Mouse (Mus musculus): ENCODE data around the gene Dpyd.

Dpyd gene

DNA sequence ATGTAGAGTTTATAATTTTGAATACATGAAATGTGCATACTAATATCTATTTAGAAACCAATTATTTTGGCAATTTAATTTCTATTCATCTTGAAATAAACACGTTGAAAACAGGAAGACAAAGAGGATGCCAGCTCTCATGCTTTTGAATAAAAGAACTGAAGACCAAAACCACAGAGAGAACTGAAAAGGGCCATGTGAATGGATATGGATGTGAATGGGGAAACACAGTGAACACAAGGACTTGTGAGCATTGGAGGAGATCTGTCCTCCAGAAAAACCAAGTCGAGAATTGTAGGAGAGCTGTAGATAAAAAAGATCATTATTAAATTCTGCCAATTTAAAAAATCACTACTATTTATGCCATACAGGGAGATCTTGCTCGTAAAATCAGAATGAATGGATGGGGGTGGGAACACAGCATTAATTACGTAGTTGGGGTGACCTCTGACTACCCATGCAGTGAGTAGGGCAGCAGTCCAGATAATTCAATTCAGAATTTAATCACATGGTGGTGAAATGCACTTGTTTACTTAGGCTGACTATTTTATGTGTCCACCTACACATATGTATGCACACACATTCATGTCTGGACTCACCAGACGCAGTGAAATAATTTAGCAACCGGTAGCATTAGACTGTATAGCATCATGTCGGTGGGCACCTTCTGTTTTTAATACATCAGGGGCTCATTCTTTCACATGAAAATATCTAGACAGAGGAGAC, 114.3 kb downstream of the Dpyd start:
- DNase-seq (ENCODE audit: low spot score in 2 of 2) = no peak

DNA sequence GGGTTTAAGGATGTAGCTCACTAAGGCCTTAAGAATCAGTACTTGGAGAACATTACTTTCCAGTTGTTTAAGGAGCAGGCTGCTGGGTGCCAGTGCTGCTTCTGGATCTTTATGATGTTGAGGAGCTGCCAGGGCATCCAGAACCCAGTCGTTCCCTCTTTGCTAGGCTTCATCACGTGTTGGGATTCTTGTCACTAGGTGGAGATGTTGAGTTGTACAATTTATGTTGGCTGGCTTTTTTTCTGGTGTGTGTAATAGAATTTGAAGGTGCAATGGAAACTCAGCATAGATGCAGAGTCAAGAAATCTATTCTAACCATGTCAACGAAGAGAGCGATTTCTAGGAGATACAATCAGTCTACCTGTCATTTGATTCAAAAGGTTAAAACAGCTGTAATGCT, 118.9 kb downstream of the Dpyd start:
- no peak for DNase-seq (ENCODE audit: low spot score in 2 of 2)

DNA sequence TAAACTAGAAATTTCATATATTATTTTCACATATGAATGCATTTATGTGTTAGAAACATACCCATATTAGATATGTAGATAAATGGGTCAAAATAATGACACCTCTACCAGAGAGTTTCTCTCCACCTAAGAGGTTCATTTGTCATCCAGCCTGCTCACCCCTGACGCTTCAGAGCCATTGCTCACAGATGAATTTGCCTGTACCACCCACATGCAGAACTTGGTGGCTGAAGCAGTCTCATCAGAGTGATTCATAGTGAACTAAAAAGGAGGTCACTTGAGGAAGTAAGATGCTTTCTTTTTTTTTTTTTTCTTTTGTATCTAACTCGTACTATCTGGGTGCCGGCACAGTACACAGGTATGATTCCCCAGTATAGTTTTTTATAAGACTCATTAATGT, 188.3 kb downstream of the Dpyd start:
- DNase-seq (ENCODE audit: low spot score in 2 of 2) = no peak

DNA sequence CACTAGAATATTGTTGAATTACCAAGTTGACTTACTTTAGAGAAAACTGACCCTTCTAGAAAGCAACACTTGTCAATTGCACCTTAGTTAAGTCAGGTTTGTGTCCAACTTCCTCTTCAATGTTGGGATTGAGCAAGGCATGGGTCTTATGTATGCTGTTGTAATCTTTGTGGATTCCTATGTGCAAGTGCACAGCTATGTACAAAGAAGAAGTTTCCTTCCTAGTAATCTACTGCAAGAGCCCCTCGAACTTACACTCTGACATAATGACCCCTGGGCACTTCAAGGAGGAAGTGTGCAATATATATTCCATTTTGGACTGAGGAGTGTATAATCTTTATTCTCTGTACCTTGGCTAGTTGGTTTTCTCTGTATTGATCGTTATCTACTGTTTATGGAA, 191.7 kb downstream of the Dpyd start:
- DNase-seq (ENCODE audit: low spot score in 2 of 2) = no peak

DNA sequence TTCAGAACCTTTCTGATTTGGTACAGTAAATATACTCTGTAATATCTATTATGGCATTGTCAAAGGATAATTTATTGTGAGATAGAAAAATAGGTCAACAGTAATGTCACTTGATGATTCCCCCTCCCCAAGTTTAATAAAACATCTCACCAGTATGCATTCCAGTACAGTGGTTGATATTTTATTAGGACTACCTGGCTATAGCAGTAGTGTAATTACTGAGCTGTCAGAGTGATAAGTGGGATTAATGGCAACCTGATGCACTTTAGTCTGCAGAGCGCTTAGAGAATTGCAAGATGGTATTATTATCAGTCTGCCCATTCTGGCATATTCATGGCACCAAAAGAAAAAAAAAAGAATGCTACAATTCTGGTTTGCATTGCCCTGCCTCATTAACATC, 194.2 kb downstream of the Dpyd start:
- no peak for DNase-seq (ENCODE audit: low spot score in 2 of 2)

DNA sequence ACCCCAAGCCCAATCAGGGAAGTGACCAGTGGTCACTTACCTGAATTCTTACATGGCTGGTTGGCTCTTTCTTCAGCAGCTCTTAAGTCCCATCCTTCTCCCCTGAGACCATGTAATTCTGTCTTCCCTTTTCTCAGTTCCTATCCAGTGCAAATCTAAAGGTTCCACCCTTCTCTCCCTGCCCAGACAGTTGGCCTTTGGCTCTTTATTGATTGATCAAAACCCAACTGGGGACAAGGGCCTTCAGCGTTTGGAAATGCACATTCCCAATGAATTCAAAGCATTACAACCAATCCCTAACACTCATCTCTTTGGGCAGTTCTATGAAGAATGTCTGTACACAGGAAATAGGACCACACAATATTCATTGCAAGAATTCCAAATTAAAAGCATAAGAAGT, 251.0 kb downstream of the Dpyd start:
- DNase-seq (ENCODE audit: low spot score in 2 of 2) = no peak

DNA sequence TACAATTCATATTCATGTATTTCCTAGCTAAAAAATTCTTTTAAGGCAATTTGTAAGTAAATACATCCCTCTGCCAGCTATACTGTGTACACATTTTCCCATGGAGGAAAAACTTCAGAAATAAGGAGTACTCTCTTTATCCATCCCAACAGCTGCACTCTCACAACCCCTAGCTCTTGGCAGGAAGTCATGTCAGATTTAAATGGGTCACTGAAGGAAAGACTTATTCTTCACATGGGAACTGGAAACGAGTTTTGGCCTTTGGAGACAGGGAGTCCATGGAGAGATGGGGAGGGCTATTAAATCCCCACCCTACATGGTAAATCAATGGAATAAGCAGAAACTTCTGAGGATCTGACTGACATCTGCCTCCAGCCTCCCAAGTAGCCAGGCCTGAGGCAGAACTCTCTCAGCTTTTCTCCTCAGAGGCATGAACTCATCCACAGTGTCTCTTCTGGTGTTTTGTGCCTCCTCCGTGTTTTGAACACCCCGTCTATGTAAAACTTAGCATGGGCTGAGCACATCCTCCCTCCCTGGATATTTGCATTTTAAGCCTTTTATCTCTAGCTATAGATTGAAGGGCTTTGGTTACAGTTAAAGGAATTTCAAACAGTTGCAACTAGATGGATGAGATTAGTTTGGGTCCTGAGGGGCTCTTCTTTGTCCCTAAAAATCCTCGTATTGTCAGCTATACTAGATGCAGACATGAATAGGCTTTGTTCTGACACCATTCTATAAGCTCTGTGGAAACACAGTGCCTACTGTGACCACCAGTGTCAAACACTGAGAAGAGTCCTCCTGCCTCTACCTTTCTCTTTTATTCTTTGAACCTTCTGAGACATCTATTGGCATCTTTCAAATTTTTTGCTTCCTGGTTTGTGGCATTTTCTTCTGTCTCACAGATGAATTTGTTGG, 288.9 kb downstream of the Dpyd start:
- DNase-seq (ENCODE audit: low spot score in 2 of 2) = no peak

DNA sequence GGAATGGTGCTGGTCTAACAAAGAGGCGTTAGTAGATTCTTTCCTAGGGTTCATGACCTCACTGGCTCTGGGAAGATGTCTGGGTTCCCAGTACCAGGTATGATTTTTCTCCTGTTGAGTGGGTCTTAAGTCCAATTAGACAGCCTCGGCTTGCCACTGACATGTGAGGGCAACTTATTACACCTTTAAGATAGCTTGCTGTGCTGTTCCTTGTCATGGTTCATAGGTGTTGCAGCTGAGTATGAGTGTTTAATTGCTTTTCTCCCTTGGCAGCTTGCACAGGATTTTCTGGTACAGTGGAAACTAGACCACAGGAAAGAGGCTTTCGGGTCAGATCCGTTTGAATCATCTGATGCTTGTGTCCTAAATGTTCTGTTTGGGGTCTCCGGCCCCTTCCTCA, 290.8 kb downstream of the Dpyd start:
- no peak for DNase-seq (ENCODE audit: low spot score in 2 of 2)

DNA sequence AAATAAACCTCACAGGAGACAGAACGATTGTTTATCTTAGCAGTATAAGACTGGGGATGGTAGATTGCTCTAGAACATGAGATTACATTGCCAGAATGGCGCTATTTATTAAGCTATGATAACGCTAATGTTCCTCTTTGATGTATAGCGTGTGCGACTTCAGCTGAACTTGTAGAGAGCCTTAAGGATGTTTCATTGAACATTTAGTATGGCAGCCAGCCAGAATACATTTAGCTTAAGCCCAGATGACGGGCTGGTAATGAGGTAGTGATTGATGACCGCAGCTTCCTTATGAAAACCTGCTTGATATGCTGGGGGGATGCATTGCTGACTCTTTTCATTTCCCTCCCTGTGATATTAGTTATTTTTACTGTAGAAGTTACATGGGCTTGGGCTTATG, 293.5 kb downstream of the Dpyd start:
- no peak for DNase-seq (ENCODE audit: low spot score in 2 of 2)

DNA sequence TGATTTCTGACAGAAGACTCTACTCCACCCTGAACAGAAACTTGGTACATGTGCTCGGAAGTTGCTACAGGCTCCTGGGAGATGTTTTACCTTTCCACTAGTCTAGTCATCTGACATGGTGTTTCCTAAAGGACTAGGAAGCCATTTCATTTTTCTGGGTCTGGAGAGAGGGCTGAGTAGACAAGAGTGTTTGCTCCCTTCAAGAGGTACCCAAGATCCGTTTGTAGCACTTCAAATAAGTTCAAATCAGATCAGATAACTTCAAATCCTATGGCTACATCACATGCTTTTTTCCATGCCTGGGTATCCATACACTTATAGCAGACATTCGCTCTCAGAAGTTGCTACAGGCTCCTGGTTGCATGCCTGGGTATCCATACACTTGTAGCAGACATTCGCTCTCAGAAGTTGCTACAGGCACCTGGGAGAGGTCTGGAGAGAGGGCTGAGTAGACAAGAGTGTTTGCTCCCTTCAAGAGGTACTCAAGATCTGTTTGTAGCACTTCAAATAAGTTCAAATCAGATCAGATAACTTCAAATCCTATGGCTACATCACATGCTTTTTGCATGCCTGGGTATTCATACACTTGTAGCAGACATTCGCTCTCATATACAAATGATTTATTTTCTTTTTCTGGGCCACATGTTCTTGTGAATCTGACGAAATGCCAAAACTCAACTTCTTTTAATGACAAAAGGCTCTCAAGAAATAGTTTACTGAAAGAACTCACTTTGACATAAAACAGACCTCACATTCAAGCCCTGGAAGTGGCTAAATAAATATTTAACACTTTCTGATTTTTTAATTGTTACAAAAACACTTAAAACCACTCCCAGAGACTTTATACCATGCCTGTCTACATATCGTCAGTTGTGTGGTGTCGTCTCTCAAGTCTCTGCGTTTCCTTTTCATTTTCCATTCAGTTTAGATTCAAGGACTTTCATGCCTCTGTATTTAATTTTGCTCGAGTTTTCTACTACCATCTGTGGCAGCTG, 307.5 kb downstream of the Dpyd start:
- DNase-seq (ENCODE audit: low spot score in 2 of 2) = no peak

DNA sequence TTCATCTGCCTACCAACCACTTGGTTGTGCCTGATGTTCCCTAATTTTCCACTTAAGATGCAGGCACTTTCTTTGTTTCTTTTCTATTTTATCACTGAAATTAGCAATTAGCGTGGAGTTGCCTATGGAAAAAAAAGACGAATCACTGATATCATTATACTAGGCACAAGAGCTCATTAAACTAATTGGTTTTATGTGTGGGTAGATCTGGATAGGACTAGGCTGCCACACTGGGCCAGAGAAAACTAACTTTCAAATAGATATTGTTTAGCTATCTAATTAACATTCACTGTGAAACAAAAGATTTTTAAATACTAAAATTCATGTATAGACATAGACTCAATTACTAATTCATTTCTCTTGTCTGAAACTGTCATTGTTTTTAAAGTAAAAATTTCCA, 313.9 kb downstream of the Dpyd start:
- no peak for DNase-seq (ENCODE audit: low spot score in 2 of 2)

DNA sequence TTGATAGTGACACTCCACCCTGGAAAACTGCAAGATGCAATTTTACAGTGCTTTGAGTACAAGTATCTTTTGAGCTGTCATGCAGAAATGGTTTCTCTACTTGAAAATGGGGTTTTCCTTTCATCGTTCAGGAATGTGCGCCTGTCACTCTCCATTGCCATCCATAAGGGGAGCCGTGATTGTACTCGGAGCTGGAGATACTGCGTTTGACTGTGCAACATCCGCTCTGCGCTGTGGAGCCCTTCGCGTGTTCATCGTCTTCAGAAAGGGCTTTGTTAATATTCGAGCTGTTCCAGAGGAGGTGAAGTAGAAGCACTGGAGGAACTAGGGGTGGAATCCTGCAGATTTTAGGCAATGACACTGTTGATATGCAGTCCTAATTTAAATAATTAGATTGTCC, 337.1 kb downstream of the Dpyd start:
- DNase-seq (ENCODE audit: low spot score in 2 of 2) = no peak

DNA sequence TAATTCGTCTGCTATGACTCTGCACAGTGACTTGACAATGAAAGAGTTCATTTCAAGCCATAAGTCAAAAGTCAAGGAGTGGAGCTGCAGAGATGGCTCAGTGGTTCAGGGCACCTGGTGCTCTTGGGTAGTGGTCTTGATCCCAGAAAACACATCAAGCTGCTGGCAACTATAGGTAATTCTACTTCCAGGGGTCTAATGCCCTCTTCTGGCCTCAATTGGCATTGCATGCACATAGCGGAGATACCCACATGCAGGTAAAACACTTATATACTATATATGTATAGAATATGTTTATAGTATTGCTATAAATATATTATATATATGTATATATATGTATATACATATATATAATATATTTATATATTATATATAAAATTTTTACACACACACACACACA, 429.4 kb downstream of the Dpyd start:
- DNase-seq (ENCODE audit: low spot score in 2 of 2) = no peak

DNA sequence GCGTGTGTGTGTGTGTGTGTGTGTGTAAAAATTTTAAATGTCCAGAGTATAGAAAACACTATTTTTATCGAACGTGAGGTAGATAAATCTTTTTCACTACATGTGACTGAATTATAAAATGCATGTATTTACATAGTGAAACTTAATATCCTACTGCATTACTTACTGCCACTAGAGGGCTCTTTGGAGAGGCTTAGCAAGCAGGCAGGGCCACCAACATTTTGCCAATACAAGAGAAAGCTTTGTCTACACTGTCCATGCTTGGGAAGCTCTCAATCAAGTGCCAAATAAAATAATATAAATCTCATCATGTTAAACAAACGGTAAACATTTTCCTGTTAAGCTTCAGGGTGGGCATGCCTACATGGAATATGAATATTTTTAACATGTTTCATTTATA, 429.9 kb downstream of the Dpyd start:
- no peak for DNase-seq (ENCODE audit: low spot score in 2 of 2)

DNA sequence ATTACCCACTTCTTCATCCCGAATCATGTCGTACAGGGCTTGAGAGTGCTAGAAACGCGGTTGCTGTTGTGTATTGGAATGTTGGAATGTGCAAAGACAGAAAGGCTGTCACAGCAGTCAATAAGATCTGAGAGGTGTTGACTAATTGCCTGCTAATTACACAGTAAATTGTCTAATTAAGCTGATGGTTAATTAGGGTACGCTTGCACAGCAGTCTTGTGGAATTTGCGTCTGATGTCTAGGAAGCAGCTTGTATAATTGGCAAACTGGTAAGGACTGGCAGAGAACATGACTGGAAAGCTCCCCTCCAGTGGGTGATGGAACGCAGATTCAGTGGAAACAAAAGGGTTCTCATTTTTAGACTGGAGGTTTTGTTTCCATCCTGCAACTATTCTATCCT, 459.3 kb downstream of the Dpyd start:
- DNase-seq (ENCODE audit: low spot score in 2 of 2) = no peak

DNA sequence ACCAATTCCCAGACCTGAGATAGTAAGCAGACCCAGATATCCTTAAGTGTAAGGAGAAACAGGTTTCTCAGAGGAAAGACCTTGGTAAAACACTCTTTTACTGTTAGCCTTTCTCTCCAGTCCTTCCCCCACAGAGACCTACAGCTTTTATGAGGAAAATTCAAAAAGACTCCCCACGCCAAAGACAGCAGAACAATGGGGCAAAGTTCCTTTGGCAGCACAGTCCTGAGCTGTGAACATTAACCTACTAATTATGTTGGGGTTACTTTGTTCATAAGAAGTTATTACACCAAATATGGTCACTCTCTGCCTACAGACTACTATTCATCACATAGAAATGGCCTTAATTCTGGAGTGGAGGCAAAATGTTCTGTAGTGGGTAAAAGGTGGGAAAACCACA, 480.7 kb downstream of the Dpyd start:
- no peak for DNase-seq (ENCODE audit: low spot score in 2 of 2)

DNA sequence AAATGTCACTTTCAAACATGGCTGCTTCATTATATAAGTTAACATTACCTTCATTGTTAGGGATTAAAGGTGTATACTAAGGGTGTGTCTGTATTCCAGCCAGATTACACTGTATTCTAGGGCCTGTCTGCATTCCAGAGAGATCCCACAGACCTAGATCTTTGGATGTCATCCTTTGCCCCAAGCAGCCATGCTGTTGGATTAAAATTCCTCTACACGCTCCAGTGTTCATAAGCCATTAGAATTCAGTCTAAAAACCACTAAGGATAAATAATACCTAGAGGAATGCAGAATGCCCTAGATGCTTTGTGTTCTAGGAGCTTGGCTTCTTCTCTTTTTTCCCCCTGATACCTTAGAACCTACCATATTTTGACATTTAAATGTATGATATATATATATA, 494.2 kb downstream of the Dpyd start:
- DNase-seq (ENCODE audit: low spot score in 2 of 2) = no peak

DNA sequence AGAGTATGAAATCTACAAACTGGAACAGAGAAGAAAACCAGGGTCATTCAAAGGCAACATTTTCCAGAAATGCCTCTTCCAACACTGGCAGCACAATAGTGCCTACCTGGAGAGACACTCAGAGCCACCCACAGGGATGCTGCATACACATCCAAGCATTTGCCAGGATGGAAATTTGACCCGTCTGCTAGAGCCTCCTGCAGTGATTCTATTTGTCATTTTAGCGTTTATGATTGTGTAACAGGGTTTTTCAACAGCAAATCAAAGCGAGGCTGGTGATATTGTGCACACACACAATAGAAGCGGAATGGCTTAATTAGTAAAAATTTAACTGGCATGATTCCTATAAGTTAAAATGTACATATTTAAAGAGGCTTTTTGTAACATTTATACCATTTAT, 501.3 kb downstream of the Dpyd start:
- no peak for DNase-seq (ENCODE audit: low spot score in 2 of 2)

DNA sequence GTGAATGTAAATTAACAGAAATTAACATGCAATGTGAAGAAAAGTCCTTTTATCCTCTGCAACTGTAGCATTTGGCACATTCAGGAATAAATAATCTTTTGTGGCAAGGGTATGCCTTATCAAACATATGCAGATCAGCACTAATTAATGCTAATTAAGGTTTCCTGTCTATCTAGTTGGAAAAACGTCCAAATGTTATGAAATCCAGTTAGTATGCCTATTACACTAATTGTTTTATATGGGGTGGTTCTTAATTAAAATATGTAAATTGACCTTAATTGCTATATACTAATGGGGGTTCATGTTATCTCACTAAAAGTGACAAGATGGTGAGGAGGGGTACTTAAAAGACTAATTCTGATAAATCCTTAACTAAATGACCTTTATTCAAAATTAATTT, 501.7 kb downstream of the Dpyd start:
- no peak for DNase-seq (ENCODE audit: low spot score in 2 of 2)

DNA sequence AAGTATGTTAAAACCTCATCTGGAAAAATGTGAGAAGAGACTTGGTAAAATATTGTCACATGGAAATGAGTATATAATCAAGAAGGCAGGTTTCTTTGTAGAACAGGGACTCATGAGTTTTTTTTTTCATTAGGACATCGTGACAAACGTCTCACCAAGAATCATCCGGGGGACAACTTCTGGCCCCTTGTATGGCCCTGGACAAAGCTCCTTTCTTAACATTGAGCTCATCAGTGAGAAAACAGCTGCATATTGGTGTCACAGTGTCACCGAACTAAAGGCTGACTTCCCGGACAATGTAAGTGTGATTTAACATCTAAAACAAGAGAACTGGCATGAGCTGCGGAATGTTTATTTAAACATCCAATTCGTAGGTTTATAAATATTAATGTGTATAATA, 502.8 kb downstream of the Dpyd start:
- no peak for DNase-seq (ENCODE audit: low spot score in 2 of 2)

DNA sequence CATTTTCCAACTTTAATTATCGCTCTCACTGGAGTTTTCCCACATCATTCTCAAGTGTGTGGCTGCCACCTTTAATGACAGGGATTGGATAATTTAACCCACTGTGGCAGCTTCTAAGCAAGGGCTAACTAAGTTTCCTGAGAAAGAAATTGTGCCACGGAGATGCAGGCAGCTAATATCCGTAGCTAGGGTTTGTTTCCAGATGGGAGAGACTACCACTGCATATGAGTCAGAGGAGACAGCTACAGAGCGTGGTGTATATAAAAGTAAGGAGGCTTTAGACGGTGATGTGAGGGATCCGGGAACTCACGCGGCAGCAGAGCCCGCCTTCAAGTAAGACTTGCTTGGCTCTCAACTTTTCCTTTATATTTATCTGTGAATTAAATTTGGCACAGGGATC, 505.3 kb downstream of the Dpyd start:
- no peak for DNase-seq (ENCODE audit: low spot score in 2 of 2)

DNA sequence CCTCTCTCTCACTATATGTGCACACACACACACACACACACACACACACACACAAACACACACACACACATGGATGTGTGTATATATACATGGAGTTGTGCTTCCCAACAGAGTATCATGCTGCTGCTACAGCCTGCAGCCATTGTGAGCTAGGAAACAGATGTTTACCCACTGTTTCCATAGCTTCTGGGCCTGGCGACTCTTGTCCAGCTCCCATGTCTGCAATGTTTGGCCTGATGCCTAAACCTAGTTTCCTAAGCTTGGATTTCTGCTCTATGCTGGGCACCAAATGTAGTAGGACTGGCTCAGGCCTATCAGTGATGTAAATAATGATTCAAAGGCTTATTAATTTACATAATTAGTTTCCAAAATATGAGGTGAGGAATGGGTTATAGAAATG, 524.7 kb downstream of the Dpyd start:
- no peak for DNase-seq (ENCODE audit: low spot score in 2 of 2)

Measured in frontal cortex, postnatal 25 days (tissue).